Mouse (Mus musculus): ENCODE measurements around the gene Slc38a9.
"Not testable (repeated sequence)": the region's sequence is repeated elsewhere in the genome, so short reads cannot be mapped to it uniquely, and the experiment has no call there.

The Slc38a9 gene

GRCm38 (mm10) chr13:112683970-112684369 is 23.4 kb downstream of the Slc38a9 start:
- no peak for DNase-seq (ENCODE audit: low read depth, low spot score)

- no peak for DNase-seq (ENCODE audit: low read depth, low spot score)
Observed at GRCm38 (mm10) chr13:112686155-112686554, 25.6 kb downstream of the Slc38a9 start.

GRCm38 (mm10) chr13:112692870-112693553 is 32.5 kb downstream of the Slc38a9 start:
- DNase-seq (ENCODE audit: low read depth, low spot score): no peak

GRCm38 (mm10) chr13:112695526-112696240 is 35.1 kb downstream of the Slc38a9 start:
- DNase-seq (ENCODE audit: low read depth, low spot score): peak; percentile 5

GRCm38 (mm10) chr13:112701256-112701655 is 40.7 kb downstream of the Slc38a9 start:
- DNase-seq (ENCODE audit: low read depth, low spot score): no peak

GRCm38 (mm10) chr13:112706351-112706750 is 45.8 kb downstream of the Slc38a9 start:
- DNase-seq (ENCODE audit: low read depth, low spot score): no peak

- no peak for DNase-seq (ENCODE audit: low read depth, low spot score)
Observed at GRCm38 (mm10) chr13:112720078-112720736, 59.7 kb downstream of the Slc38a9 start.

- no peak for DNase-seq (ENCODE audit: low read depth, low spot score)
Observed at GRCm38 (mm10) chr13:112721946-112722729, 61.6 kb downstream of the Slc38a9 start.

- not testable (repeated sequence) for DNase-seq (ENCODE audit: low read depth, low spot score)
Observed at GRCm38 (mm10) chr13:112724260-112724659, 63.7 kb downstream of the Slc38a9 start.

- no peak for DNase-seq (ENCODE audit: low read depth, low spot score)
Observed at GRCm38 (mm10) chr13:112726002-112726401, 65.5 kb downstream of the Slc38a9 start.

- no peak for DNase-seq (ENCODE audit: low read depth, low spot score)
Observed at GRCm38 (mm10) chr13:112733311-112733710, 72.8 kb downstream of the Slc38a9 start.

GRCm38 (mm10) chr13:112734906-112735713 is 74.6 kb downstream of the Slc38a9 start:
- DNase-seq (ENCODE audit: low read depth, low spot score): no peak

GRCm38 (mm10) chr13:112736407-112736806 is 75.9 kb downstream of the Slc38a9 start:
- no peak for DNase-seq (ENCODE audit: low read depth, low spot score)

GRCm38 (mm10) chr13:112737110-112737509 is 76.6 kb downstream of the Slc38a9 start:
- no peak for DNase-seq (ENCODE audit: low read depth, low spot score)

GRCm38 (mm10) chr13:112738005-112738404 is 77.5 kb downstream of the Slc38a9 start:
- DNase-seq (ENCODE audit: low read depth, low spot score): no peak

- no peak for DNase-seq (ENCODE audit: low read depth, low spot score)
Observed at GRCm38 (mm10) chr13:112740073-112740472, 79.5 kb downstream of the Slc38a9 start.

GRCm38 (mm10) chr13:112742076-112742830 is 81.7 kb downstream of the Slc38a9 start:
- DNase-seq (ENCODE audit: low read depth, low spot score): no peak

- DNase-seq (ENCODE audit: low read depth, low spot score): no peak
Observed at GRCm38 (mm10) chr13:112743647-112744046, 83.1 kb downstream of the Slc38a9 start.

GRCm38 (mm10) chr13:112744061-112744849 is 83.7 kb downstream of the Slc38a9 start:
- DNase-seq (ENCODE audit: low read depth, low spot score): no peak

Measured in CD4-positive, CD25-positive, alpha-beta regulatory T cell, adult 2 months (primary cell).